Mouse (Mus musculus) adrenal gland, adult (tissue): ENCODE results near the gene Lrrc26.
A peak's percentile ranks its signal among the peaks of the same experiment; 100 is the strongest.

Source experiments
- DNase-seq, 2 experiments: peaks; one replicate each; pipeline ENCODE4 v3.0.0; 2022 to 2023; ENCODE audit warnings: low spot score in 1 of 2; ENCODE audit not compliant: inconsistent age in 2 of 2

Lrrc26 gene

GRCm38 (mm10) chr2:25292856-25293255 lies 3.1 kb downstream of the Lrrc26 start:
- peak; percentile 58 to 90 for DNase-seq

GRCm38 (mm10) chr2:25293706-25294105 lies 4.0 kb downstream of the Lrrc26 start:
- DNase-seq = no peak

- DNase-seq = no peak
Measured at GRCm38 (mm10) chr2:25297093-25297492, 7.4 kb downstream of the Lrrc26 start.

- DNase-seq = no peak
Measured at GRCm38 (mm10) chr2:25298046-25298445, 8.3 kb downstream of the Lrrc26 start.

GRCm38 (mm10) chr2:25303452-25303851 lies 13.7 kb downstream of the Lrrc26 start:
- DNase-seq = no peak

- no peak for DNase-seq
Measured at GRCm38 (mm10) chr2:25303931-25304656, 14.4 kb downstream of the Lrrc26 start.

- DNase-seq = peak; percentile 40 to 65
Measured at GRCm38 (mm10) chr2:25304657-25305541, 15.2 kb downstream of the Lrrc26 start.

- no peak for DNase-seq
Measured at GRCm38 (mm10) chr2:25305587-25306359, 16.1 kb downstream of the Lrrc26 start.

GRCm38 (mm10) chr2:25310180-25310579 lies 20.5 kb downstream of the Lrrc26 start:
- no peak for DNase-seq

- no peak for DNase-seq
Measured at GRCm38 (mm10) chr2:25310969-25311368, 21.3 kb downstream of the Lrrc26 start.

- DNase-seq = no peak
Measured at GRCm38 (mm10) chr2:25311491-25311891, 21.8 kb downstream of the Lrrc26 start.

GRCm38 (mm10) chr2:25318119-25318966 lies 28.6 kb downstream of the Lrrc26 start:
- DNase-seq = no peak

GRCm38 (mm10) chr2:25318971-25319773 lies 29.5 kb downstream of the Lrrc26 start, which contains the start of gene Grin1:
TSS of gene Grin1 (minus strand) at chr2:25319187.
- DNase-seq = peak; percentile 57 to 83

- DNase-seq = no peak
Measured at GRCm38 (mm10) chr2:25320084-25320483, 30.4 kb downstream of the Lrrc26 start.

GRCm38 (mm10) chr2:25326036-25326435 lies 36.3 kb downstream of the Lrrc26 start:
- no peak for DNase-seq

GRCm38 (mm10) chr2:25328440-25328839 lies 38.7 kb downstream of the Lrrc26 start:
- DNase-seq = peak in 1 of 2 experiments; percentile 65

GRCm38 (mm10) chr2:25331470-25331869 lies 41.8 kb downstream of the Lrrc26 start:
- DNase-seq = peak in 1 of 2 experiments; percentile 32

GRCm38 (mm10) chr2:25332286-25333160 lies 42.8 kb downstream of the Lrrc26 start, which contains the start of gene Man1b1:
TSS of gene Man1b1 (plus strand) at chr2:25332338.
- peak; percentile 99 to 100 for DNase-seq
